Mouse (Mus musculus) G1E (cell line): ENCODE data around the gene Ints13.

Experiments used
- CTCF ChIP-seq: IDR thresholded peaks from 2 replicates; pipeline ENCODE4 v1.5.1; 2012; ENCODE audit warnings: low read depth, low read length, inconsistent platforms, mixed read lengths
- GATA1 ChIP-seq: IDR thresholded peaks from 2 replicates; pipeline ENCODE4 v1.6.1; 2012; ENCODE audit warnings: borderline replicate concordance, low read length, inconsistent platforms, mixed read lengths
- GATA2 ChIP-seq: IDR thresholded peaks from 2 replicates; pipeline ENCODE4 v1.6.1; 2012; ENCODE audit warnings: low read depth, low read length, inconsistent platforms, borderline replicate concordance
- POLR2AphosphoS5 ChIP-seq: IDR thresholded peaks from 2 replicates; pipeline ENCODE4 v1.6.1; 2012; ENCODE audit warnings: low read depth, low read length, inconsistent platforms; ENCODE audit not compliant: insufficient replicate concordance
- TAL1 ChIP-seq: conservative IDR thresholded peaks from 2 replicates; pipeline ENCODE4 v1.6.1; 2012; ENCODE audit warnings: low read depth, low read length, inconsistent platforms, mixed read lengths

- TF ChIP-seq CTCF (no peak), TAL1 (no peak), GATA1 (no peak), GATA2 (no peak), POLR2AphosphoS5 (no peak)
These were observed 46.9 kb downstream of the Ints13 start for GRCm38 (mm10) chr6:146530769-146531168.
